Mouse (Mus musculus): ENCODE data around the gene Fgf6. TPM values are rescaled to one million over a fixed set of nuclear protein-coding genes. Genes with fewer than 3 reads are reported as not detected.

Fgf6 gene
- not detected in 2 replicates for polyA plus RNA-seq (2015; fragmentation: Nextera tagmentation; extraction: Ambion mirVana)

DNA sequence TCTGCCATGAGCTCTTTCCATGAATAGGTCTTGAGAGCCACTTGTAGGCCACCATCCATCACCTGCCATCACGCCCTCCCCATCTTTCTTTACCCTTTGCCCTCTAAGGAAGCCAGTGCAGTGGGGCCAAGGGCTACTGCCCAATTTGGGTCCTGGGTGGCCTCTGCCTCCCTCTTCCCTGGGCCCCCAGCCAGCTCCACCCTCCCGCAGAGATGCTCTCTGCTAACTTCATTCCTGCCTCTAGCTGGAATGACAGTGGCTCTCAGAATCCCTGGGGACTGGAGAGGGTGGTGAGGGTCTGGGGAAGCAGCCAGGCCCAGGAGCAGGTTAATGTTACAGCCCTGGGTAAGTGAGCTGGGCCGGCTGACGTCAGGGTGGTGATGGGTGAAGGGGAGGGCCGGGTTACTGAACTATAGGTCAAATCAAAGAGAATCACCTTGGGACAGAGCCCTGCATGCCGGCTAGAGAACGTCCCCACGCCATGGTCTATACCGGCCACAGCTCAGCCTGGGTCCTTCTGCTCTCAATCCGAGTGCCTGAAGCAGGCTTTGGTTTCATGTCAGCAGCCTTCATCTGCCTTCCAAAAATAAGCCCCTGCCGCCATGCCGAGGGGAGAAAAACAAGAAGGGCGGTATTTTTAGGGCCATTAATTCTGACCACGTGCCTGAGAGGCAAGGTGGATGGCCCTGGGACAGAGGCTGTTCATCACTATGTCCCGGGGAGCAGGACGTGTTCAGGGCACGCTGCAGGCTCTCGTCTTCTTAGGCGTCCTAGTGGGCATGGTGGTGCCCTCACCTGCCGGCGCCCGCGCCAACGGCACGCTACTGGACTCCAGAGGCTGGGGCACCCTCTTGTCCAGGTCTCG is at the start of gene Fgf6:
Gene Fgf6 (plus strand): TSS at position 681 of the 865 bp plus-strand sequence.
- Histone ChIP-seq H3K9me3 (replicated peaks; ENCODE audit: control insufficient read depth, low read length, poor library complexity, severe bottlenecking) (no peaks in the 10 kb centered on the region), H3K9ac (ENCODE audit: low read depth, low read length) (no peak within 1 kb of the TSS), H3K27ac (ENCODE audit: low read length) (no peak within 1 kb of the TSS), H3K4me1 (ENCODE audit: control insufficient read depth, insufficient read depth, low read length) (no peaks in the 10 kb centered on the region), H3K36me3 (ENCODE audit: control insufficient read depth, insufficient read depth, low read length) (no peaks in the 10 kb centered on the region), H3K4me2 (ENCODE audit: low read length) (no peak within 1 kb of the TSS), H3K4me3 (ENCODE audit: low read depth, low read length) (no peak within 1 kb of the TSS), H3K27me3 (ENCODE audit: control insufficient read depth, insufficient read depth, low read depth, low read length) (no peaks in the 10 kb centered on the region)
- no peak for ATAC-seq
- WGBS: 84% methylated on average over 26 of the region's 26 CpGs

DNA sequence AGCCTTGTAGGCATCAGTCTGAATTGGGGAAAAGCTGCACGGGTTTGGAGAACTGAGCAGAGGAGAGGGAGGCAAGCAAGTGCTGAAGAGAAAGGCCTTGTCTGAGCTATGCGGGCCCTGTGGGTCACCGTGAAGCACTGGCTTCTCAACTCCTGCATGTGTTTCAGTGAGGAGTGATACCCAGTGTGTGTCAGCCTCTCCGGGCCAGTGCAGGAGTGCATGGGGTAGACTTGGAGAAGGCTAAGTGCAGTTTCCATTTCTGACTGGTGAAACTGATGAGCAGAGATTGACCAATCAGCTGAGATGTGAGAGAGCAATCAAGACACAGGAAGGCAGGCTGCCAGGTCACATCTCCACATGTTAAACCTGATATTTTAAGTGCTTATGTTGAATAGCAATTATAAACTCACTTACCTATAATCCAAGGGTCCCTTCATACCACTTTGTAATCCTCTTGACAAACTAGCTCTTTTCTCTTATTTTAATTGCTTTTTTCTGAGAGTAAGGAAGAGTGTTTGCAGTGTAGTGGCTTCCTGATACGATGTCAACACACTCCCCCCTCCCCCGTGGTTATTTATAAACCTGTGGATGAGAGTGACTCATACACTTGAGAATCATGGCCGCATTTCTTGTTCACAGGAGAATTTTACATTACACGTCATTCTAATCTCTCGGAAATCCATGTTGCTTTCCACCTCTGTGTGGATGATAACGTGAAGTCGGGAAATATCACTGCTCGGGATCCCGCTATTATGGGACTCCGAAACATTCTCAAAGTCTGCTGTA is 49.0 kb upstream of the Fgf6 start:
- no peak overlapping the region for H3K4me2 ChIP-seq (ENCODE audit: low read length)
- ATAC-seq: no peak
- H3K9ac ChIP-seq (ENCODE audit: low read depth, low read length): no peak overlapping the region
- 91% methylated on average over 14 of the region's 14 CpGs for WGBS
- no peaks in the 10 kb centered on the region for H3K27me3 ChIP-seq (ENCODE audit: control insufficient read depth, insufficient read depth, low read depth, low read length)
- no peak overlapping the region for H3K27ac ChIP-seq (ENCODE audit: low read length)
- H3K36me3 ChIP-seq (ENCODE audit: control insufficient read depth, insufficient read depth, low read length): peaks cover 33% of the 10 kb centered on the region
- no peaks in the 10 kb centered on the region for H3K9me3 ChIP-seq (replicated peaks; ENCODE audit: control insufficient read depth, low read length, poor library complexity, severe bottlenecking)
- no peaks in the 10 kb centered on the region for H3K4me1 ChIP-seq (ENCODE audit: control insufficient read depth, insufficient read depth, low read length)
- H3K4me3 ChIP-seq (ENCODE audit: low read depth, low read length): no peak overlapping the region

DNA sequence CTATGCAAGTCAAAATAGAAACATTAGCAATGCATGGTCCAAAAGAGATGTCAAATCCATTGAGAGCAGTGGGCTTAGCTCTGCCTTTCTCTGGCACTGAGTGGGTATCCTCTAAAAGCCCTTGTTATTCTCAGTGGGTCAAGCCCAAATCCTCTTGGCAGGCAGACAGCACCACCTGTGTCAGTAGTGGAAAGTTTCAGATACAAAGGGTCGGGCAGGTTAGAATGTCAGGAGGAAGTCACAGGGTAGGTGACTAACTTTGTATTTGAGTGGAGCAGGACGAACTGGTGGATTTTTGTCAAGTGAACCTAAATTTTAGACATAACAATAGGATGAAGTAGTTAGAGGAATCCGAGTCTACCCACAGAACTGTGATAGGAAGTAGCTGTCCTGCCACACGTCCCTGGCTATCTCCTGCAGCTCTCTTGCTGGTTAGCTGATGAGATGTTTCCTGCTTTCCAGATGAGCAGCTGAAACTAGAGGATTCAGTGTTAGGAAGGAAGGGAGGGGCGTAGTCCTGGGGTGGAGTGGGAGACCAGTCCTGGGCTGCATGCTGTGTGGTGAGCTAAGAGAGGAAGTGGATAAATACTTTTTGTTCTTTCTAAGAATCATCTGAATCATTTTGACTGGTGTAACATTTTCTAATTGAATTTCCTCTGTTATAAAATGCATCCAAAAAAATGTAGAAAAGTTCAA is 33.7 kb upstream of the Fgf6 start:
- no peak overlapping the region for H3K9ac ChIP-seq (ENCODE audit: low read depth, low read length)
- no peak overlapping the region for H3K4me3 ChIP-seq (ENCODE audit: low read depth, low read length)
- 63% methylated on average over 5 of the region's 5 CpGs for WGBS
- H3K27ac ChIP-seq (ENCODE audit: low read length): no peak overlapping the region
- no peaks in the 10 kb centered on the region for H3K27me3 ChIP-seq (ENCODE audit: control insufficient read depth, insufficient read depth, low read depth, low read length)
- no peaks in the 10 kb centered on the region for H3K4me1 ChIP-seq (ENCODE audit: control insufficient read depth, insufficient read depth, low read length)
- 0 out of 2 replicates have a peak, but pooled peaks cover 6% of the 10 kb centered on the region for H3K36me3 ChIP-seq (ENCODE audit: control insufficient read depth, insufficient read depth, low read length)
- ATAC-seq: no peak
- H3K4me2 ChIP-seq (ENCODE audit: low read length): no peak overlapping the region
- no peaks in the 10 kb centered on the region for H3K9me3 ChIP-seq (replicated peaks; ENCODE audit: control insufficient read depth, low read length, poor library complexity, severe bottlenecking)

DNA sequence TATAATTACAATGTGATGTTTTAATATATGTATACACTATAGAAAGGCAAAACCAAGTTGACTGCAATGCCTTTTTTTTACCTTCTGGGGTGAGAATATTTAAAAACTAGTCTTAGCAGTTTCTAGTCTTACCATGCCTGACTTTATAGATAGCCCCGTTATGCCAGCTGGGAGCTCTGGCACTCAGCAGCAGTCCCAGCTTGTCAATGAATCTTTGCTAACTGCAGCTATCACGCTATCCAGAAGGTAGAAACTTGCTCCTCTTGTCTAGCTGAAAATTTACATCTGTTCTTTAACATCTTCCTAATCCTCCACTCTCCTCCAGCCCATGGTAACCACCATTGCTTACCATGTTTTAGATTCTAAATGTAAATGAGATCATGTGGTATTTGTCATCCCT is 21.7 kb upstream of the Fgf6 start:
- no peak for ATAC-seq
- Histone ChIP-seq H3K9ac (ENCODE audit: low read depth, low read length) (no peak overlapping the region), H3K27me3 (ENCODE audit: control insufficient read depth, insufficient read depth, low read depth, low read length) (no peaks in the 10 kb centered on the region), H3K36me3 (ENCODE audit: control insufficient read depth, insufficient read depth, low read length) (no peaks in the 10 kb centered on the region), H3K27ac (ENCODE audit: low read length) (no peak overlapping the region), H3K4me3 (ENCODE audit: low read depth, low read length) (no peak overlapping the region), H3K4me1 (ENCODE audit: control insufficient read depth, insufficient read depth, low read length) (no peaks in the 10 kb centered on the region), H3K9me3 (replicated peaks; ENCODE audit: control insufficient read depth, low read length, poor library complexity, severe bottlenecking) (no peaks in the 10 kb centered on the region), H3K4me2 (ENCODE audit: low read length) (no peak overlapping the region)
- WGBS: 64% methylated on average over 2 of the region's 2 CpGs

DNA sequence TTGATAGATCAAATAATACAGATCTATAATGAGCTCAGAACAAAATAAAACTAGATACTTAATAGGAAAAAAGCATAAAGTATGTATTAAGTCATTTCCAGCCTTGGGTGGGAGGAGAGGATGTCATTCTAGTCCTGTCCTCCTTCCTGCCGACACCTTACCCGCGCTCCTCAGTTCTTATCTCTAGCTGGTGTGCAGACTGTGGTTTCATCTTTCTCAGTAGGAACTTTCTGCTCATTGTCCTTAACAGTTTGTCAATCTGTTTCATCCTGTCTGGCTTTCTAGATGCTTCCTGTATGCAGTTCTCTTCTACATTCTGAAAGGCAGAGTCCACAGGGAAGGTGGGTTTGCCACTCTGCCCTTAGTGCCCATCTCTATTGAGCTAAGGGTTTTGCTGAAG is 19.9 kb upstream of the Fgf6 start:
- H3K36me3 ChIP-seq (ENCODE audit: control insufficient read depth, insufficient read depth, low read length): no peaks in the 10 kb centered on the region
- no peak for ATAC-seq
- H3K27me3 ChIP-seq (ENCODE audit: control insufficient read depth, insufficient read depth, low read depth, low read length): no peaks in the 10 kb centered on the region
- H3K4me3 ChIP-seq (ENCODE audit: low read depth, low read length): no peak overlapping the region
- H3K9me3 ChIP-seq (replicated peaks; ENCODE audit: control insufficient read depth, low read length, poor library complexity, severe bottlenecking): no peaks in the 10 kb centered on the region
- no peak overlapping the region for H3K4me2 ChIP-seq (ENCODE audit: low read length)
- 84% methylated on average over 3 of the region's 3 CpGs for WGBS
- H3K27ac ChIP-seq (ENCODE audit: low read length): no peak overlapping the region
- no peaks in the 10 kb centered on the region for H3K4me1 ChIP-seq (ENCODE audit: control insufficient read depth, insufficient read depth, low read length)
- no peak overlapping the region for H3K9ac ChIP-seq (ENCODE audit: low read depth, low read length)

DNA sequence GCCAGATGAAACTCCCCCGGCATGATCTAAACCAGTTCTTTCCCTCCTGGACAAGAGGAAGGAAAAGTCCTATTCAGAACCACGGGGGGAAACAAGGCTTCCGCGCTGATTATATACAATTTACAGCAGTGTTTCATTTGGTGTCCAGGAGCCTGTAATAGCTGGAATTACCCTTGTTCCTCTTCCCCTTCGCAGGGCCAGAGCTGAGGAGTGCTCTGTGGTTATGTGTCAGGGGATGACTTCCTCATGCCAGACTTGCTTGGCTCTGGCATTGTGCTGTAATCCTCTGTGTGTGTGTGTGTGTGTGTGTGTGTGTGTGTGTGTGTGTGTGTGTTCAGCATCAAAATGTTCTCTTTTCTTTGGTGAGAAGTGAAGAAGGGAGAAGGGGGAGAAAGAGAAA is 19.0 kb upstream of the Fgf6 start:
- Histone ChIP-seq H3K4me1 (ENCODE audit: control insufficient read depth, insufficient read depth, low read length) (no peaks in the 10 kb centered on the region), H3K9me3 (replicated peaks; ENCODE audit: control insufficient read depth, low read length, poor library complexity, severe bottlenecking) (no peaks in the 10 kb centered on the region), H3K36me3 (ENCODE audit: control insufficient read depth, insufficient read depth, low read length) (no peaks in the 10 kb centered on the region), H3K4me3 (ENCODE audit: low read depth, low read length) (no peak overlapping the region), H3K9ac (ENCODE audit: low read depth, low read length) (no peak overlapping the region), H3K27ac (ENCODE audit: low read length) (no peak overlapping the region), H3K27me3 (ENCODE audit: control insufficient read depth, insufficient read depth, low read depth, low read length) (no peaks in the 10 kb centered on the region), H3K4me2 (ENCODE audit: low read length) (no peak overlapping the region)
- no peak for ATAC-seq
- 86% methylated on average over 5 of the region's 5 CpGs for WGBS

DNA sequence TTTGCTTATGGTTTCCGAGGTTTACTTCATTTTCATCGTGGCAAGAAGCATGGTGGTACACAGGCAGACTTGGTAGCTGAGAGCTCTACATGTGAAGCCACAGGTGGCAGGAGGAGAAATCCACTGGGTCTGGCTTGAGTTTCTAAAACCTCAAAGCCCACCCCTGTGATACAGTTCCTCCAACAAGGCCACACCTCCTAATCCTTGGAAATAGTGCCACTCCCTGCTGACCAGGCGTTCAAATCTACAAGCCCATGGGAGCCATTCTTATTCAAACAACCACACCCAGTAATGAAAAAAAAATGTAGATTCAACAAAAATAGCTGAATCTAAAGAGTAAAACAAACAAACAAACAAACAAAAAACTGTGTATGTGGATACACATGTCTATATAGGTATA is 9.7 kb upstream of the Fgf6 start:
- Histone ChIP-seq H3K27me3 (ENCODE audit: control insufficient read depth, insufficient read depth, low read depth, low read length) (no peaks in the 10 kb centered on the region), H3K9me3 (replicated peaks; ENCODE audit: control insufficient read depth, low read length, poor library complexity, severe bottlenecking) (no peaks in the 10 kb centered on the region), H3K27ac (ENCODE audit: low read length) (no peak overlapping the region), H3K4me3 (ENCODE audit: low read depth, low read length) (no peak overlapping the region), H3K9ac (ENCODE audit: low read depth, low read length) (no peak overlapping the region), H3K4me1 (ENCODE audit: control insufficient read depth, insufficient read depth, low read length) (no peaks in the 10 kb centered on the region), H3K4me2 (ENCODE audit: low read length) (no peak overlapping the region), H3K36me3 (ENCODE audit: control insufficient read depth, insufficient read depth, low read length) (no peaks in the 10 kb centered on the region)
- ATAC-seq: no peak
- 86% methylated on average over 3 of the region's 3 CpGs for WGBS

DNA sequence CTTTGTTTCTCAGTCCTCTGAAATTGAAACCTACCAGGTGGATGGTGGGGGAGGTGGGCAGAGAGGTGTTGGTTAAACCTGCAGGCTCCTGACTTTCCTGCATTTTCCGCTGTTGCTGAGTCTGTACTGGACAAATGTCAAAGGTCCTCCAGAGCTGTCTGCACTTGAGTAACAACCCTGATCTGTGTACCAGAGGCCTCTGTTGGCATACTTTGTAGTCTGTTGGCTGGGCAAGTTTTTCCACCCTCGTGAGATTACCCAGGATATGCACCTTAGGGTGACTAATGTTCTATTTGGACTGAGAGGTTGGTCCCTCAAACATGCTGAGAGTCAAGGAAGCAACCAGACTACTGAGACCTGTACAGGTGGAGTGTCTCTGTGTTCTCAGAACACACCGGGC is 8.8 kb upstream of the Fgf6 start:
- H3K4me1 ChIP-seq (ENCODE audit: control insufficient read depth, insufficient read depth, low read length): no peaks in the 10 kb centered on the region
- no peak overlapping the region for H3K27ac ChIP-seq (ENCODE audit: low read length)
- H3K4me2 ChIP-seq (ENCODE audit: low read length): no peak overlapping the region
- H3K27me3 ChIP-seq (ENCODE audit: control insufficient read depth, insufficient read depth, low read depth, low read length): no peaks in the 10 kb centered on the region
- H3K4me3 ChIP-seq (ENCODE audit: low read depth, low read length): no peak overlapping the region
- H3K36me3 ChIP-seq (ENCODE audit: control insufficient read depth, insufficient read depth, low read length): no peaks in the 10 kb centered on the region
- H3K9ac ChIP-seq (ENCODE audit: low read depth, low read length): no peak overlapping the region
- no peaks in the 10 kb centered on the region for H3K9me3 ChIP-seq (replicated peaks; ENCODE audit: control insufficient read depth, low read length, poor library complexity, severe bottlenecking)
- WGBS: 88% methylated on average over 3 of the region's 3 CpGs
- no peak for ATAC-seq
